Mouse (Mus musculus) CH12.LX (cell line): ENCODE results near the gene Aplp1. TPM values are rescaled to one million over a fixed set of nuclear protein-coding genes. Genes with fewer than 3 reads are reported as not detected.

Experiments used
- DNase-seq: peaks from one replicate; pipeline ENCODE4 v3.0.0-alpha.2; 2013; ENCODE audit errors: extremely low read depth
- H3K27ac ChIP-seq: 2 replicates; pipeline ENCODE4 v1.5.1; 2012; ENCODE audit warnings: low read depth, mild to moderate bottlenecking, control low read depth, moderate library complexity; ENCODE audit not compliant: insufficient read depth
- H3K27me3 ChIP-seq: replicated peaks from 2 replicates; pipeline ENCODE3; 2012; ENCODE audit warnings: inconsistent platforms
- H3K36me3 ChIP-seq, 2 experiments: replicated peaks in 1 of 2; 2 replicates each; pipeline versions ENCODE3 to v1.6.1; 2012; ENCODE audit warnings: inconsistent platforms in 1 of 2, low read length in 1 of 2, mild to moderate bottlenecking in 1 of 2, mixed read lengths in 1 of 2, moderate library complexity in 1 of 2; ENCODE audit not compliant: control insufficient read depth in 1 of 2, insufficient read depth in 1 of 2
- H3K4me1 ChIP-seq, 2 experiments: 2 replicates each; pipeline ENCODE4 v1.6.1; 2012; ENCODE audit warnings: inconsistent platforms in 1 of 2, moderate library complexity in 1 of 2; ENCODE audit not compliant: insufficient read depth in 2 of 2, control insufficient read depth in 1 of 2
- H3K4me2 ChIP-seq: 2 replicates; pipeline ENCODE4 v1.6.1; 2012; ENCODE audit warnings: low read depth, mild to moderate bottlenecking, control low read depth; ENCODE audit not compliant: poor library complexity, insufficient read depth, severe bottlenecking
- H3K4me3 ChIP-seq, 3 experiments: fragments of 150-350 bp in 1 of 3; sonication (generic) in 1 of 3; replicated peaks in 1 of 3; 2 replicates each; pipeline versions ENCODE3 to v1.5.1; 2011 to 2012; ENCODE audit warnings: low read depth in 2 of 3, low read length in 2 of 3, mild to moderate bottlenecking in 2 of 3, moderate library complexity in 2 of 3, control low read depth in 1 of 3, improper control_type of control experiment in 1 of 3, inconsistent platforms in 1 of 3, mixed read lengths in 1 of 3; ENCODE audit not compliant: poor library complexity in 1 of 3
- H3K79me2 ChIP-seq: replicated peaks from 2 replicates; pipeline ENCODE4 v1.6.1; 2012; ENCODE audit warnings: mild to moderate bottlenecking, moderate library complexity; ENCODE audit not compliant: control insufficient read depth, poor library complexity, insufficient read depth, severe bottlenecking; ENCODE audit errors: extremely low read depth
- H3K9ac ChIP-seq: 2 replicates; pipeline ENCODE4 v1.6.1; 2012; ENCODE audit warnings: low read depth, mild to moderate bottlenecking, control low read depth, moderate library complexity; ENCODE audit not compliant: insufficient read depth
- H3K9me3 ChIP-seq: replicated peaks from 2 replicates; pipeline ENCODE3; 2012; ENCODE audit warnings: low read length, inconsistent platforms, mixed read lengths
- BHLHE40 ChIP-seq: IDR thresholded peaks from 2 replicates; pipeline ENCODE4 v1.6.1; 2011; ENCODE audit warnings: mild to moderate bottlenecking, low read depth, low read length, improper control_type of control experiment
- CHD1 ChIP-seq: IDR thresholded peaks from 2 replicates; pipeline ENCODE4 v1.6.1; 2012; ENCODE audit warnings: low read depth, low read length, improper control_type of control experiment, inconsistent platforms
- CTCF ChIP-seq, 2 experiments: IDR thresholded peaks in 1 of 2; conservative IDR thresholded peaks in 1 of 2; 2 replicates each; pipeline ENCODE4 v1.5.1; 2011 to 2012; ENCODE audit warnings: low read depth in 2 of 2, low read length in 2 of 2, improper control_type of control experiment in 1 of 2, inconsistent platforms in 1 of 2, mild to moderate bottlenecking in 1 of 2, moderate library complexity in 1 of 2
- EP300 ChIP-seq: IDR thresholded peaks from 2 replicates; pipeline ENCODE4 v1.6.1; 2011; ENCODE audit warnings: low read length, improper control_type of control experiment
- GABPA ChIP-seq: IDR thresholded peaks from 2 replicates; pipeline ENCODE4 v1.6.1; 2012; ENCODE audit warnings: low read depth, low read length, improper control_type of control experiment, inconsistent platforms; ENCODE audit not compliant: insufficient replicate concordance
- JUN ChIP-seq: IDR thresholded peaks from 2 replicates; pipeline ENCODE4 v1.6.1; 2011; ENCODE audit warnings: low read depth, mild to moderate bottlenecking, low read length, improper control_type of control experiment, moderate library complexity; ENCODE audit not compliant: insufficient read depth
- MAX ChIP-seq: IDR thresholded peaks from 2 replicates; pipeline ENCODE4 v1.6.1; 2011; ENCODE audit warnings: low read length, improper control_type of control experiment
- MAZ ChIP-seq: IDR thresholded peaks from 2 replicates; pipeline ENCODE4 v1.6.1; 2012; ENCODE audit warnings: low read depth, mild to moderate bottlenecking, inconsistent platforms, low read length, improper control_type of control experiment, moderate library complexity
- MEF2A ChIP-seq: IDR thresholded peaks from 2 replicates; pipeline ENCODE4 v1.6.1; 2014; ENCODE audit warnings: low read depth, mild to moderate bottlenecking, inconsistent platforms, low read length, improper control_type of control experiment, borderline replicate concordance
- MXI1 ChIP-seq: IDR thresholded peaks from 2 replicates; pipeline ENCODE4 v1.6.1; 2011; ENCODE audit warnings: mild to moderate bottlenecking, low read depth, low read length, improper control_type of control experiment
- MYC ChIP-seq: IDR thresholded peaks from 2 replicates; pipeline ENCODE4 v1.6.1; 2011; ENCODE audit warnings: low read depth, mild to moderate bottlenecking, improper control_type of control experiment, low read length
- NELFE ChIP-seq: IDR thresholded peaks from 2 replicates; pipeline ENCODE4 v1.6.1; 2011; ENCODE audit warnings: low read depth, low read length, improper control_type of control experiment
- NRF1 ChIP-seq: IDR thresholded peaks from 2 replicates; pipeline ENCODE4 v1.6.1; 2014; ENCODE audit warnings: low read depth, mild to moderate bottlenecking, inconsistent platforms, low read length, improper control_type of control experiment, moderate library complexity
- POLR2A ChIP-seq: IDR thresholded peaks from 2 replicates; pipeline ENCODE4 v1.6.1; 2011; ENCODE audit warnings: low read depth, mild to moderate bottlenecking, improper control_type of control experiment, low read length
- RAD21 ChIP-seq: IDR thresholded peaks from 2 replicates; pipeline ENCODE4 v1.6.1; 2011; ENCODE audit warnings: low read depth, mild to moderate bottlenecking, low read length, improper control_type of control experiment, moderate library complexity
- RCOR1 ChIP-seq: conservative IDR thresholded peaks from 2 replicates; pipeline ENCODE4 v1.6.1; 2012; ENCODE audit warnings: low read depth, mild to moderate bottlenecking, inconsistent platforms, low read length, improper control_type of control experiment
- SMC3 ChIP-seq: IDR thresholded peaks from 2 replicates; pipeline ENCODE4 v1.6.1; 2011; ENCODE audit warnings: low read depth, low read length, improper control_type of control experiment
- UBTF ChIP-seq: IDR thresholded peaks from 2 replicates; pipeline ENCODE4 v1.6.1; 2012; ENCODE audit warnings: low read depth, mild to moderate bottlenecking, inconsistent platforms, low read length, improper control_type of control experiment, moderate library complexity
- ZC3H11A ChIP-seq: IDR thresholded peaks from 2 replicates; pipeline ENCODE4 v1.6.1; 2012; ENCODE audit warnings: low read depth, mild to moderate bottlenecking, inconsistent platforms, low read length, improper control_type of control experiment
- ZKSCAN1 ChIP-seq: IDR thresholded peaks from 2 replicates; pipeline ENCODE4 v1.6.1; 2012; ENCODE audit warnings: low read depth, inconsistent platforms, low read length, improper control_type of control experiment, borderline replicate concordance
- ZMIZ1 ChIP-seq: IDR thresholded peaks from 2 replicates; pipeline ENCODE4 v1.6.1; 2012; ENCODE audit warnings: low read depth, mild to moderate bottlenecking, inconsistent platforms, low read length, improper control_type of control experiment
- ZNF384 ChIP-seq: IDR thresholded peaks from 2 replicates; pipeline ENCODE4 v1.6.1; 2012; ENCODE audit warnings: low read depth, low read length, improper control_type of control experiment, inconsistent platforms
- dilution Hi-C: fragments of 300-500 bp; cut with MboI; formaldehyde crosslinking; loops from 2 replicates; pipeline ENCODE4 v1.14.3; 2020; ENCODE audit warnings: low sequenced_read_pairs; ENCODE audit not compliant: extremely low pct_unique_long_range_greater_than_20kb, extremely low pct_ligation_motif_present
- in situ Hi-C: fragments of 300-500 bp; cut with MboI; formaldehyde crosslinking; loops from 3 replicates; pipeline ENCODE4 v1.14.3; 2019; ENCODE audit warnings: low sequenced_read_pairs, low pct_ligation_motif_present, low pct_unique_long_range_greater_than_20kb, mixed read lengths
- polyA plus RNA-seq: library from polyadenylated mRNA; unstranded; fragments of >175 nt; gene quantifications from 2 replicates; pipeline ENCODE4 v1.2.1, GENCODE M21; 2012; ENCODE audit warnings: low read depth; ENCODE audit not compliant: insufficient read length
- total RNA-seq, 2 experiments: library from RNA; depleted of rRNA; stranded (reverse); fragments of 300-350 nt in 1 of 2; fragments of >200 nt in 1 of 2; gene quantifications; 2 replicates each; pipeline ENCODE4 v1.2.3; 2012 to 2014

Gene Aplp1
- total and polyA plus RNA-seq, 3 experiments: 0.10 to 0.93 TPM; not detected in 1

GRCm38 (mm10) chr7:30474999-30475398, 29.7 kb upstream of the Aplp1 start:
- no peak overlapping the region for H3K4me3 ChIP-seq
- H3K79me2 ChIP-seq: no peaks in the 10 kb centered on the region
- peaks cover 4% of the 10 kb centered on the region for H3K9me3 ChIP-seq
- TF ChIP-seq RAD21 (no peak), CHD1 (no peak), ZC3H11A (no peak), GABPA (no peak), NELFE (no peak), UBTF (no peak), MXI1 (no peak), MAX (no peak), MAZ (no peak), ZKSCAN1 (no peak), NRF1 (no peak), MEF2A (no peak), BHLHE40 (no peak), EP300 (no peak)
- no peak overlapping the region for H3K4me2 ChIP-seq
- DNase-seq: no peak
- H3K9ac ChIP-seq: no peak overlapping the region
- dilution Hi-C loops: no loop called here
- peaks cover 66% of the 10 kb centered on the region for H3K27me3 ChIP-seq
- H3K4me1 ChIP-seq: no peaks in the 10 kb centered on the region
- in situ Hi-C loops: loop anchor here (5.0 kb wide), 1 partner anchor 38 kb away; no protein-coding TSS in a partner anchor
- no peak overlapping the region for H3K27ac ChIP-seq
- no peaks in the 10 kb centered on the region for H3K36me3 ChIP-seq

DNA sequence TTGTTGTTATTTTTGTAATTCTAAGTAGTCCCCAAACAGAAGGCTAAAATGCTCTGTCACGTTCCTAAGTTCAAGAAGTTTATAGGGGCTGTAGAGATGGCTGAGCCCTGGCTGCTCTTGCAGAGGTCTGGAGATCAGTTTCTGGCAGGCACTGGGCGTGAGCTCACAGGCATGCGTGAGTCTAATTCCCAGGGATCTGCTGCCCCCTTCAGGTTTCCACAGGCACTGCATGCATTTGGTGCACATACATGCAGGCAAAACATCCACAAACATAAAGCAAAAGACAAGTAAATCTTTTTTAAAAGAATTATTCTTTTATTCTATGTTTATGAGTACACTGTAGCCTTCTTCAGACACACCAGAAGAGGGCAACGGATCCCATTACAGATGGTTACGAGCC, 27.1 kb upstream of the Aplp1 start:
- Histone ChIP-seq H3K36me3 (no peaks in the 10 kb centered on the region), H3K4me2 (no peak overlapping the region), H3K4me3 (no peak overlapping the region), H3K4me1 (no peaks in the 10 kb centered on the region), H3K27ac (no peak overlapping the region), H3K9me3 (peaks cover 4% of the 10 kb centered on the region), H3K27me3 (peaks cover 58% of the 10 kb centered on the region), H3K79me2 (no peaks in the 10 kb centered on the region), H3K9ac (no peak overlapping the region)
- in situ Hi-C loops (loop anchor here (5.0 kb wide), 1 partner anchor 35 kb away; no protein-coding TSS in a partner anchor), dilution Hi-C loops (no loop called here)
- DNase-seq: peak; percentile 58
- TF ChIP-seq SMC3 (peak; percentile 83), JUN (no peak), MAZ (no peak), RCOR1 (no peak), ZC3H11A (peak; percentile 23; the same call in 1 of the 2 replicates), POLR2A (no peak), ZMIZ1 (no peak), CTCF (conservative IDR thresholded peaks at IDR 0.05 in 1 of 2, IDR thresholded peaks at IDR 0.05 in 1 of 2; ENCODE audit: low read depth in 2 of 2, low read length in 2 of 2) (peak; percentile 59 to 91), RAD21 (peak; percentile 90), MYC (peak; percentile 62; the same call in 1 of the 2 replicates), ZNF384 (no peak)
